Mouse (Mus musculus): ENCODE data around the gene Gosr1.

GRCm38 (mm10) chr11:76744550-76744949 is 18.8 kb downstream of the Gosr1 start:
- TF ChIP-seq CTCF (IDR thresholded peaks at IDR 0.05; ENCODE audit: low read depth) = peak; percentile 69
- no peak for TF ChIP-seq EP300 (IDR thresholded peaks at IDR 0.05; ENCODE audit: low read depth)
